Mouse (Mus musculus) cerebellum, adult 8-10 months (tissue): ENCODE measurements at regions not wholly inside any gene's neighbourhood (a gene's known extent, or its start where the extent isn't known, plus 50 kb on each side); places are given as distances from the start of the nearest gene placed in this dataset.

Experiments
- DNase-seq: peaks from one replicate; pipeline ENCODE4 v3.0.0; 2022

- no peak for DNase-seq
Observed at GRCm38 (mm10) chr10:100927086-100927485, 336.8 kb downstream of the 1700017N19Rik start.

GRCm38 (mm10) chr10:100931739-100932138, 341.5 kb downstream of the 1700017N19Rik start:
- DNase-seq = no peak

- DNase-seq = no peak
Observed at GRCm38 (mm10) chr10:100958371-100958770, 368.1 kb downstream of the 1700017N19Rik start.

- DNase-seq = no peak
Observed at GRCm38 (mm10) chr10:101003469-101003868, 413.2 kb downstream of the 1700017N19Rik start.

- no peak for DNase-seq
Observed at GRCm38 (mm10) chr10:101004687-101005086, 414.4 kb downstream of the 1700017N19Rik start.

GRCm38 (mm10) chr10:101015416-101015815, 425.1 kb downstream of the 1700017N19Rik start:
- no peak for DNase-seq

GRCm38 (mm10) chr10:101038630-101039029, 448.3 kb downstream of the 1700017N19Rik start:
- DNase-seq = no peak

- DNase-seq = no peak
Observed at GRCm38 (mm10) chr10:101039034-101039433, 448.8 kb downstream of the 1700017N19Rik start.
